9 mouse cellular contexts compared by ENCODE assay signal in genomic region chr9:53340969-53341368, GRCm38 (mm10). TPM values are rescaled to one million over a fixed set of nuclear protein-coding genes. Genes with fewer than 3 reads are reported as not detected.
DNase-seq lines count a peak whose midpoint lies in the region; ATAC-seq lines count a peak whose summit lies in the region.
"Had no signal": no experiment of that assay in that cellular context is flagged by ENCODE, and none has a peak within 500 bp of the region (broad histone marks: within the 10 kb centered on the region; RNA-seq: fewer than 3 reads in every experiment).

No protein-coding gene starts in this region.

- H3K27ac ChIP-seq in embryonic facial prominence, embryonic 15.5 days (replicated peaks): peak overlapping the region; percentile 61
- no peak overlapping the region for H3K27ac ChIP-seq in liver, embryonic 12.5 days
- H3K27ac ChIP-seq in neural tube, embryonic 12.5 days: no peak overlapping the region

- 11% methylated on average over 14 of the region's 14 CpGs for WGBS in embryonic facial prominence, embryonic 15.5 days
- WGBS in liver, embryonic 12.5 days (ENCODE audit: insufficient replicate concordance): 11% methylated on average over 14 of the region's 14 CpGs
- 8% methylated on average over 14 of the region's 14 CpGs for WGBS in neural tube, embryonic 12.5 days

- H3K9ac ChIP-seq in embryonic facial prominence, embryonic 15.5 days: 0 out of 2 replicates have a peak overlapping the region, but pooled peaks have one; percentile 7
- H3K9ac ChIP-seq in liver, embryonic 12.5 days: no peak overlapping the region
- H3K9ac ChIP-seq in neural tube, embryonic 12.5 days: 0 out of 2 replicates have a peak overlapping the region, but pooled peaks have one; percentile 9

- H3K4me2 ChIP-seq in embryonic facial prominence, embryonic 15.5 days (replicated peaks): peak overlapping the region; percentile 72
- H3K4me2 ChIP-seq in liver, embryonic 12.5 days: peak overlapping the region; percentile 46
- peak overlapping the region; percentile 67 for H3K4me2 ChIP-seq in neural tube, embryonic 12.5 days (replicated peaks)

- H3K9me3 ChIP-seq in embryonic facial prominence, embryonic 15.5 days (replicated peaks): no peaks in the 10 kb centered on the region
- no peaks in the 10 kb centered on the region for H3K9me3 ChIP-seq in liver, embryonic 12.5 days (replicated peaks)
- no peaks in the 10 kb centered on the region for H3K9me3 ChIP-seq in neural tube, embryonic 12.5 days
- H3K9me3 ChIP-seq: G1E had no signal

- H3K4me3 ChIP-seq in embryonic facial prominence, embryonic 15.5 days (replicated peaks): peak overlapping the region; percentile 47
- H3K4me3 ChIP-seq in liver, embryonic 12.5 days: peak overlapping the region; percentile 43
- peak overlapping the region; percentile 31 for H3K4me3 ChIP-seq in neural tube, embryonic 12.5 days

- no peaks in the 10 kb centered on the region for H3K36me3 ChIP-seq in embryonic facial prominence, embryonic 15.5 days
- H3K36me3 ChIP-seq in liver, embryonic 12.5 days: no peaks in the 10 kb centered on the region
- H3K36me3 ChIP-seq in neural tube, embryonic 12.5 days: no peaks in the 10 kb centered on the region
- H3K36me3 ChIP-seq: G1E had no signal

- no peak for ATAC-seq in embryonic facial prominence, embryonic 15.5 days (ENCODE audit: insufficient number of reproducible peaks, low FRiP score, low TSS enrichment, low read depth)
- ATAC-seq in liver, embryonic 12.5 days: no peak
- ATAC-seq in neural tube, embryonic 12.5 days (ENCODE audit: low FRiP score, low read depth): no peak

- peak; percentile 21 for DNase-seq in gastrocnemius, adult 18-20 months (ENCODE audit: low spot score)
- DNase-seq in gastrocnemius, postnatal 10 days: no peak
- DNase-seq in ZHBTc4 (ENCODE audit: low read depth, low spot score): peak; percentile 71
- peak; percentile 11 for DNase-seq in induced T-regulatory cell, adult 2 months (ENCODE audit: low read depth)
- no peak for DNase-seq in gastrocnemius, postnatal 25 days

- no peaks in the 10 kb centered on the region for H3K27me3 ChIP-seq in embryonic facial prominence, embryonic 15.5 days
- H3K27me3 ChIP-seq in liver, embryonic 12.5 days (replicated peaks): peaks cover 21% of the 10 kb centered on the region
- no peaks in the 10 kb centered on the region; the same call in 1 of the 2 replicates for H3K27me3 ChIP-seq in neural tube, embryonic 12.5 days (replicated peaks)

- peaks cover 5% of the 10 kb centered on the region; the same call in 1 of the 2 replicates for H3K4me1 ChIP-seq in embryonic facial prominence, embryonic 15.5 days
- H3K4me1 ChIP-seq in liver, embryonic 12.5 days: no peaks in the 10 kb centered on the region
- H3K4me1 ChIP-seq in neural tube, embryonic 12.5 days: peaks cover 6% of the 10 kb centered on the region; the same call in 1 of the 2 replicates

RNA-seq across cellular contexts. Expression of gene Exph5, which starts 39.5 kb away (rescaled TPM):
- 1 to 10 TPM; 1.6 to 3.4 TPM for total RNA-seq in gastrocnemius, adult 18-20 months (2021)
- total RNA-seq in gastrocnemius, postnatal 10 days (2021): under 1 TPM; 0.85 to 0.95 TPM
- polyA plus RNA-seq in embryonic facial prominence, embryonic 15.5 days (2015; fragmentation: Nextera tagmentation; extraction: Ambion mirVana): 2.3 and 2.4 TPM in 2 replicates
- polyA plus RNA-seq in liver, embryonic 12.5 days (2016; fragmentation: Nextera tagmentation; extraction: Ambion mirVana): 0.23 and 0.46 TPM in 2 replicates
- 0.19 and 0.38 TPM in 2 replicates for polyA plus RNA-seq in neural tube, embryonic 12.5 days (2016; fragmentation: Nextera tagmentation; extraction: Ambion mirVana)
- under 1 TPM; 0.54 to 0.95 TPM for total RNA-seq in gastrocnemius, postnatal 25 days (2021)
- polyA plus RNA-seq: G1E had no signal

RNA-seq across cellular contexts. Expression of gene Kdelc2, which starts 42.9 kb away (rescaled TPM):
- total RNA-seq in gastrocnemius, adult 18-20 months (2021): 1 to 10 TPM; 3.6 to 4.0 TPM
- total RNA-seq in gastrocnemius, postnatal 10 days (2021): 10 to 100 TPM; 12.4 to 16.8 TPM
- 29.6 and 31.4 TPM in 2 replicates for polyA plus RNA-seq in embryonic facial prominence, embryonic 15.5 days (2015; fragmentation: Nextera tagmentation; extraction: Ambion mirVana)
- 7.3 and 8.3 TPM in 2 replicates for polyA plus RNA-seq in liver, embryonic 12.5 days (2016; fragmentation: Nextera tagmentation; extraction: Ambion mirVana)
- 8.2 and 8.7 TPM in 2 replicates for polyA plus RNA-seq in neural tube, embryonic 12.5 days (2016; fragmentation: Nextera tagmentation; extraction: Ambion mirVana)
- total RNA-seq in gastrocnemius, postnatal 25 days (2021): 1 to 10 TPM; 5.4 to 5.7 TPM
- polyA plus RNA-seq: G1E had no signal

Comparison
In these comparisons a context has a peak if more than half of its experiments do, and no peak if none do; other contexts are left out.
1. DNase-seq: peak in gastrocnemius, adult 18-20 months (single experiment), ZHBTc4 (single experiment) and induced T-regulatory cell, adult 2 months (single experiment); none in gastrocnemius, postnatal 10 days (single experiment) and gastrocnemius, postnatal 25 days (single experiment).
2. Peak in every context shown above with its lines, with median percentiles within 50 percentile points of each other: H3K4me2 ChIP-seq and H3K4me3 ChIP-seq.